Mouse (Mus musculus): ENCODE data around the gene 0610010K14Rik.

0610010K14Rik gene

GRCm38 (mm10) chr11:70235254-70235900 is 2.3 kb downstream of the 0610010K14Rik start:
- DNase-seq (ENCODE audit: low read depth) = no peak

- peak; percentile 34 for DNase-seq (ENCODE audit: low read depth)
Measured at GRCm38 (mm10) chr11:70234497-70234896, 3.2 kb downstream of the 0610010K14Rik start.

DNA sequence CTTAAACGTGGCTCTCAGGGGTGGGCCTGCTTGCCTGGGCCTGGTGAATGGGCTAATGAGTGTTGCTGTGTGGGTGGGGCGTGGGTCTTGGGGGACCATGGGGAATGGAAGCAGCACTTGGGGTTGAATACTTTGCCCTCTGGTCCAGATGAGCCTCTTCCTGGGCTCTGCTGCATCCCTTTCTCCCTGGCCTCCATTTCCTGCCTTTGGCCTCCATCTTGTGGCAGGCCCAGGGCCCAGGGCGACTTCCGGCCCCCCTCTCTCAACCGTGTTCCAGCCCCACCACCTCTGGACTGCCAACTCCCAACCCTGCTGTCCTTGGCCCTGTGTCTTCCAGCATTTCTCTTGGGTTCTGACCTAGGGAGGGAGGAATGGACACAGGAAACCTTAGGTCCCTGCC is 3.7 kb downstream of the 0610010K14Rik start:
- DNase-seq (ENCODE audit: low read depth) = no peak

- DNase-seq (ENCODE audit: low read depth) = no peak
Measured at GRCm38 (mm10) chr11:70233016-70233415, 4.7 kb downstream of the 0610010K14Rik start.

DNA sequence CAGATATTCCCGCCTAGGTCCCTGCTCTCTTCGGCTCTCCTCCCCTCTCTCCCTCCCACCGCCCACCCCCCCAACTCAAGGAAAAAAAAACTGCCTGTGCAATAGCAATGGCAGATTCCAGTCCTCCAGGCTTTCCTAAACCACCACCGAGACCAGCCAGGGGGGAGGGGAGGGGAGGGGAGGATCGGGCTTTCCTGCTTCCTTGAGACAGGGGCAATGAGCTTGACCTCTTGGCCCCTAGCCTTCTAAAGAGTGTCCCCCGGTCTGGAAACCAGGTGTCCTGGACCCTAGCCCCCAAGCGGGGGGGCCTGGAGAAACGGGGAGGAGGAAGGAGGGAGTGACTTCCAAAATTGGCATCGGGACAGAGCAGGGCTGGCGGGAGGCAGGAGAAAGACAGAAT is 5.2 kb downstream of the 0610010K14Rik start:
- DNase-seq (ENCODE audit: low read depth) = no peak

GRCm38 (mm10) chr11:70230239-70230727 is 7.4 kb downstream of the 0610010K14Rik start:
- peak; percentile 83 for DNase-seq (ENCODE audit: low read depth)

- no peak for DNase-seq (ENCODE audit: low read depth)
Measured at GRCm38 (mm10) chr11:70229260-70230010, 8.3 kb downstream of the 0610010K14Rik start, which contains the start of gene Bcl6b. Bcl6b (minus strand) TSS chr11:70229798.

GRCm38 (mm10) chr11:70228828-70229227 is 8.9 kb downstream of the 0610010K14Rik start:
- no peak for DNase-seq (ENCODE audit: low read depth)

DNA sequence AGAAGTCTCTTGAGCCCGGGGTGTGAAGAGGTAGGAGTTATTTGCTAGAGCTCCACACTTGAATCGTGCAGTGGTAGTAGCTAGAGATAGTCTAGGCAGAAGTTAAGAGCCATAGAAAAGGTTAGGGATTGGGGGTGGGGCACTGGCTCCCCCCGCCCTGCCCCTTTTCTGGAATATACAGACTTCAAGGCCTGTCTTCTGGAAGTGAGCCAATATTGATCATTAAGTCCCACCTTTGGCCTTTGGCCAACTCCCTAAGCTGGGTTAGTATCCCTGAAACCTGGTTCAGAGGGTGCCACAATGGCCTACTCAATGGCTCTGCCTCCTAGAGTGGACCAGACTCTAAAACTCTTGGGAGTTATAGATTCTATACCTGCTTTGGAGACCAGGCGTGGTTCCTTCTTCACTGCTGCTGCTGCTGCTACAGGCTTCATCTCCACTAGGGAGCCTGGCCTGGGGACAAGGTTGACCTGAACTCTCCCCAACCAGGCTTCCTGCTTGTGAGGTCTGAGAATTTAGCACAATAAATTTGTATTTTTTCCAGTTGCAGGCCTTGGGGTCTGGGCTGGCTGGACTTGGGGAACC is 10.0 kb downstream of the 0610010K14Rik start:
- DNase-seq (ENCODE audit: low read depth) = no peak

GRCm38 (mm10) chr11:70227126-70227525 is 10.6 kb downstream of the 0610010K14Rik start:
- no peak for DNase-seq (ENCODE audit: low read depth)

- DNase-seq (ENCODE audit: low read depth) = no peak
Measured at GRCm38 (mm10) chr11:70226602-70226890, 11.2 kb downstream of the 0610010K14Rik start.

DNA sequence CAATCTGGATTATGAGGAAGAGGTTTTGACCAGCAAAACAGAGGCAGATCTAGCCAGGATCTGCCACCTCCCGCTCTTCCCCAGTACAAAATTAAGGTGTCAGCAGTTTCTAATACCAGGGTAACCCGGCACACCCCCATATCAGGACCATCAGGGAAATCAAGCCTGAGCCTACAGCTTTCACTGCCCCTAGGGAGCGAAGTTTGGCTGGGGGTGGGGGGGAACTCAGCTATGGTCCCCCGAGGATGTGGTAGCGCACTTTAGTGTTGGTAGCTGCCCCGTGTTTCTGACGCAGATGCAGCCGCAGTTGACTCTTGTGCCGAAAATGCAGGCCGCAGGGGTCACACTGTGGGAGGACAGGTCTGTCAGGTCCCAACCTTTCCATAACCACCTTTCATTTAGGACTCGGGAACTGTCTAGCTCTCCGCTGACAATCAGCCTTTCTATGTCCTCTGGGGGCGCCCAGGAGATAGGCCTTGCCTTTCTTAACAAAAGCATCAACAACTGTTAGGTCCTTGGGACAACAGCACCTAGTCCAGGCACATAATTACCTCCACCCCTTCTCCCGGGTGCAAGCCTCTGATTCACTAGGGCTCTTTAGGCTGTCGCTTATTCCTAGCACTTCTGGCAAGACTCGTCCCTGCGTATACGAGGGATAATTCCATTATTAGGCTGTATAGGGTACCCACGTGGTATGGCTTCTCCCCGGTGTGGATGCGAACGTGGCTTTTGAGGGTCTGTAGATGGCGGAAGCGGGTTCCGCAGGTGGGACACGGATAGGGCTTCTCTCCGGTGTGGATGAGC is 11.7 kb downstream of the 0610010K14Rik start:
- no peak for DNase-seq (ENCODE audit: low read depth)

GRCm38 (mm10) chr11:70223724-70224123 is 14.0 kb downstream of the 0610010K14Rik start:
- DNase-seq (ENCODE audit: low read depth) = peak; percentile 29

GRCm38 (mm10) chr11:70221603-70222500 is 15.9 kb downstream of the 0610010K14Rik start:
- DNase-seq (ENCODE audit: low read depth) = peak; percentile 62

- peak; percentile 99 for DNase-seq (ENCODE audit: low read depth)
Measured at GRCm38 (mm10) chr11:70220731-70221602, 16.7 kb downstream of the 0610010K14Rik start, which contains the start of gene Slc16a13. Slc16a13 (minus strand) TSS chr11:70221064.

- DNase-seq (ENCODE audit: low read depth) = no peak
Measured at GRCm38 (mm10) chr11:70220323-70220722, 17.4 kb downstream of the 0610010K14Rik start.

DNA sequence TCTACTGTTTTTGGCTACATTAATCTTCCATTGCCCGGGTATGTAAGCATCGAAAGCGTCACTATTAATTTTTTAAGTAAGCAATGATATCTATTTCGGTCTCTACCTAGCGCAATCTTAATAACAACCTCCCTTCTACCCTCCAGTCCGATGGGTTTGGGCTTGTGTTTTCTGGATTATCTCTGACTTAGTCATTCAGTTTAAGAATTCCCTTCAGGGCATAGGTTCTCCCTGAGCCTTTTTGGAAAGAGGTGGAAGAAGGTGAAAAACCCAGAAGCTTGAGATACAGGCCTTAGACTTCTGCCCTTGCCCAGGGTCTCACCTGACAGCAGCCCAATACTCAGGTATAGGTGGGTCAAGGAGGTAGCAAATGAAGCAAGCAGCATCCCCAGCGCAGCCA is 17.8 kb downstream of the 0610010K14Rik start:
- no peak for DNase-seq (ENCODE audit: low read depth)

DNA sequence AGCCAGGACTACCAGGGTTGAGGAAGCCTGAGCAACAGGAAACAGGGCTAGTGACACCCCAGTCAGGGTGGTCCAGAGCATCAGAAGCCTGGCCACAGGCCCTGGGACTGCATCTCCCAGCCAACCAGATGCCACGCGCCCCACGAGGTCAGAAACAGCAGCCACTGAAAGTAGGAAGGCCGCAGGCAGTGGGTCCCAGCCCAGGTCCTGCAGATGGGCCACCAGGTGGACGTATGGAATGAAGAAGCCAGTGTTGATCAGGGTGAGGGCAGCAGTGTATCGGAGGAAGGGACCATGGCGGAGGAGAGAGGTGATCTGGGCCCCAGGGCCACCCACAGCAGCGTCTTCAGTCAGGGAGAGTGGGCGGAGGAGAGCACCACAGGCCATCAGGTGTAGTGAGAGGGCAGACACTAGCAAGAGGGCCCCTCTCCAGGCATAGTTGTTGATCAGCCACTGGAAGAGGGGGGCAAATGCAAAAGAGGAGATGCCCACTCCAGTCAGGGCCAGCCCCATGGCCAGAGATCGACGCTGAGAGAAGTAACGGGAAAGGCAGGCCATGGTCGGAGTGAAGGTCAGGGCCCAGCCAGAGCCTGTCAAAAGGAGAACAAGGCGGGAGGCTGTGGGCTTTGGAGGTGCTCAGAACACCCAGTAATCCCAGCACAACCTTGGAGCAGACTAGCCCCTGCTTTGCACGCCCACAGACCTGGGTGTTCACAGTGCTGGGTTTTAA is 18.8 kb downstream of the 0610010K14Rik start:
- DNase-seq (ENCODE audit: low read depth) = no peak

DNA sequence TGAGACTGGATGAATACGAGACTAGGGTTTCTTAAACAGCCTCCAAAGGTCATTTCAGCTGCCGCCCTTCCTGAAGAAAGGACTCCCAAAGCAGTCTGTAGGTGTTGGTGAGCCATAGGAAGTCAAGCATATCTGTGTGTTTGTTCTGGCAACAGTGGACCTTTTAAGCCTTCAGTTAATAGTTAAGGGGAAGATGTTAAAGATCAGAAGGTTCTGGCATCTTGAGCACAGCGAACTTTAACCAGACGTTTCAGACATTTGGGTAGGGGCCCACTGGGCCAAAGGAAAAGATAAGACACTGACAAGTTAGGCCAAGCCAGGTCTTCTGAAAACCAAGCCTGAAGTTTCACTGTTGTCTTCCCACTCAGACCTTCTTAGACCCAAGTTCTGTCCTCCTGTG is 19.7 kb downstream of the 0610010K14Rik start:
- no peak for DNase-seq (ENCODE audit: low read depth)
